Mouse (Mus musculus) neutrophil, adult 5-6 weeks (primary cell): ENCODE results near the gene Ei24. TPM values are rescaled to one million over a fixed set of nuclear protein-coding genes. Genes with fewer than 3 reads are reported as not detected.

Experiments used
- ATAC-seq: fragments of 151-379, 151-347 bp; 2 replicates; pipeline ENCODE4 v1.8.0; 2017; ENCODE audit warnings: mild to moderate bottlenecking, moderate TSS enrichment; ENCODE audit not compliant: insufficient number of reproducible peaks, poor library complexity, low FRiP score, severe bottlenecking; ENCODE audit errors: extremely low read depth
- total RNA-seq: library from RNA; stranded (forward); fragments of 200-1000 nt; gene quantifications from 2 replicates; pipeline ENCODE4 v1.2.3, GENCODE M21; 2017

Ei24 gene
- total RNA-seq, 1 experiment from 2014 or later: 27.7 TPM

GRCm38 (mm10) chr9:36796224-36796623, 969 bp downstream of the Ei24 start:
- ATAC-seq: no peak

DNA sequence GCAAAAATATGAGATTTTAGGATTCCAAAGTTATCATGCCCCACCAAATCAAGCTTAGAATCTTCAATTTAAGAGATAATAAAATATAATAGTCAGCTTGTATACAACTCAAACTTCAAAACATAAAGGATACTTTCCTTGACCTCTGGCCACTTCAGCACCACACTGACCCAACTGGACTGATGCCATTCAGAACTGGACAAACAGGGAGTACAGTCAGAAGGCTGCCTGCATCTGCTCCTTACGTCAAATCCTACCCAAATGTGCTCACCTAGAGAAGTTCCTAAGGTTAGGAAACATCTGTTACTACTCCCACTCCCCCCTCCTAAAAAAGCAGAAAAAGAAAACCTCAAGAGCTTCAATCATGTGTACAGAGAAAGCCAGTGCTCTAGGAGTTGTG, 1.6 kb downstream of the Ei24 start:
- no peak for ATAC-seq

DNA sequence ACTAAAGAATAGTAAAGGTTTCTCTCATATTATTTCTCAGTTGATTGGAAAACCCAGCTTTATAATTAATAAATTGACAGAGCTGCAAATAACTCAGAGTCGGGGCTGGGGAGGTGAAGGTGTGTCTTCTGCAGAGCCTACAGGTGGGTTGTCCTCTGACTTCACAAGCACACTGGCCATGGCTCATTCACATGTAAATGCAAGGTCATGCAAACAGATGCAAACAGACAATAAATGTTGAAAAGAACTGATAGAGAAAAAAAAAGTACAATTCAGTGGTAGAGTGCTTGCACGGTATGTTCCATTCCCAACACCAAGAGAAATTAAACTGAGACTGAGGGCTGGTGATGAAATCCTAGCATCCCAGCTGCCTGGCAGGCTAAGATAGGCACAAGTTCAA, 2.7 kb downstream of the Ei24 start:
- ATAC-seq: no peak

DNA sequence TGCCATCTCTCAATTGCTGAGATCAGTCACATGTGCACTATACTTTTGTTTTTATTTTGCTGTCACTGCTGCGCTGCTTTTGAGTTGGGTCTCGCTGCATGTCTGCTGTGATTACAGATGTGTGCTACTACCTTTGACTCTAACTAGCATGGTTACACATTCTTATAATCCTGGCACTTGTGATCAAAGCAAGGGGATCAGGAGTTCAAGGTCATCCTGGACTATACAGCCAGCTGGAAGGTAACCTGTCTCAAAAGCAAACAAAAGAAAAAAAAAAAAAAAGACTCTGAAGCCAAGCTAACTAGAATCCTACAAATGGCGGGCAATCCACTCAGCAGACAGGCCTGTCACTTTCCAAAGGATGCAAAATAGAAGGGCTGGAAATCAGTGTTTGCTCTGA, 5.0 kb downstream of the Ei24 start:
- ATAC-seq: no peak

DNA sequence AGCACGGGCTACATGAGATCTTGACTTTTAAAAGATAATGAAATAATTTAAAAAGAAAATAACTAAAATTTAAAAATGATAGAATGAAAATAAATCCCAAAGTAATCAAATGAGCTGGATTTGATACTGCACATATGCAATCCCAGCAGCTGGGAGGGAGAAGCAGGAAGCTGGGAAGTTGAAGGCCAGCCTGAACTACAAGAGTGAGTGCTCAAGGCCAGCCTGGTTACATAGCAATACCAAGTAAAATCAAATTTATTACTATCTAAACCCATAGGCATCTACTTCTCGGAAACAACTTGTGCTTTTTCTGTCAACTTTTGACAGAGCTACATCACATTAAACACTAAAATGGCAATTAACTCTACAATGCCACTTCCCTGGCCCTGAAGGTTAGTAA, 13.3 kb downstream of the Ei24 start:
- ATAC-seq: no peak

- no peak for ATAC-seq
Observed at GRCm38 (mm10) chr9:36769048-36769413, 28.2 kb downstream of the Ei24 start.

- ATAC-seq: no peak
Observed at GRCm38 (mm10) chr9:36768156-36769047, 28.8 kb downstream of the Ei24 start.

DNA sequence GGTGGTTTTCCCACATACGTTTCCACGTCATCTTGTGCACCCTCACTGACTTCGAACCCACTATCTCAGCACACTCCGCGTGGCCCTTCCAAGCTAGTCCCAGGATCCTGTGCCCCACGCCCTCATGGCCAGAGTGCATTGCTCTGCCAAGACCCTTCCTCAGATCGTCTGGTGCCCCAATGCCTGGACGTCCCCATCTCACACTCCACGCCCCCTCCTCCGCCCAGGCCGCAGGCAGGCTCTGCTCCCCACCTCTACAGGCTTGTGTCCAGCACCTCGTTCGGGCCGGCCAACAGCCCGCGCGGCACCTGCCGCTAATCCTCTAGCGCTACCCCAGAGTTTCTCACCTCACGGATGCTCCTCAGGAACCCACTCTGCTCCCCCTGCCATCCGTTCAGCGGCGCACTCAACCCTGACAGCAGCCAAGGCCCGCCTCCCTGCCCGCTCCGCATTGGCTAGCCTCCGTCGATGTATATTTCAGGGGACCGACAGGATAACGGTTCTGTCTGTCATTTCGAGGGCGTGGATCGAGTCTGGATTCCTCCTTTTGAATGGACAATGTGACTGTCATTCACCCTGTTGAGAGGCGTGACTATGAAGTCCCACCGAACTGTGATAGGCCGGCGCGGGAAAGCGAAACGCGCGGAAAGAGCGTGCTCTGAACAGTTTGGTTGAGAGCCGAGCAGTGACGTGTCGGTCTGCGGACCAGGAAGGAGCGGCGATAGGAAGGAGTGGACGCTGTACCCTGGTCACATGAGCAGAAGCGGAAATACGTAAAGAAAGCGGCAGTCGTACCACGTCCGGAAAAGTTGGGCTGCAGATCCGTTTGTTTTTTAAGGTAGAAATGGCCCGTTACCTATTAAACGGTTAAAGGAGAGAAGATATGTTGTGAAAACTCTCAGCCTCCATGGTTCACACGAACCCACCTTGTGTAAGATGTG, 29.7 kb downstream of the Ei24 start, which contains the start of gene Stt3a:
Gene Stt3a (minus strand): TSS at position 477 of the 941 bp plus-strand sequence.
- ATAC-seq: peak; percentile 96

GRCm38 (mm10) chr9:36764378-36764777, 32.8 kb downstream of the Ei24 start:
- no peak for ATAC-seq

Other genes with a start within 250 kb of the Ei24 start
- not detected in 2 replicates for gene Gm17689, start 214.8 kb downstream of the Ei24 start, total RNA-seq
- gene A630095E13Rik, start 154.0 kb downstream of the Ei24 start, total RNA-seq: not detected in 2 replicates
- not detected in 2 replicates for gene Acrv1, start 104.2 kb downstream of the Ei24 start, total RNA-seq
- gene Chek1, start 70.3 kb downstream of the Ei24 start, total RNA-seq: 2.7 and 3.1 TPM in 2 replicates
- gene Stt3a, start 29.7 kb downstream of the Ei24 start, total RNA-seq: 143 and 186 TPM in 2 replicates
- gene Fez1, start 24.5 kb upstream of the Ei24 start, total RNA-seq: not detected in 2 replicates